Mouse (Mus musculus): ENCODE results near the gene Thra.

DNA sequence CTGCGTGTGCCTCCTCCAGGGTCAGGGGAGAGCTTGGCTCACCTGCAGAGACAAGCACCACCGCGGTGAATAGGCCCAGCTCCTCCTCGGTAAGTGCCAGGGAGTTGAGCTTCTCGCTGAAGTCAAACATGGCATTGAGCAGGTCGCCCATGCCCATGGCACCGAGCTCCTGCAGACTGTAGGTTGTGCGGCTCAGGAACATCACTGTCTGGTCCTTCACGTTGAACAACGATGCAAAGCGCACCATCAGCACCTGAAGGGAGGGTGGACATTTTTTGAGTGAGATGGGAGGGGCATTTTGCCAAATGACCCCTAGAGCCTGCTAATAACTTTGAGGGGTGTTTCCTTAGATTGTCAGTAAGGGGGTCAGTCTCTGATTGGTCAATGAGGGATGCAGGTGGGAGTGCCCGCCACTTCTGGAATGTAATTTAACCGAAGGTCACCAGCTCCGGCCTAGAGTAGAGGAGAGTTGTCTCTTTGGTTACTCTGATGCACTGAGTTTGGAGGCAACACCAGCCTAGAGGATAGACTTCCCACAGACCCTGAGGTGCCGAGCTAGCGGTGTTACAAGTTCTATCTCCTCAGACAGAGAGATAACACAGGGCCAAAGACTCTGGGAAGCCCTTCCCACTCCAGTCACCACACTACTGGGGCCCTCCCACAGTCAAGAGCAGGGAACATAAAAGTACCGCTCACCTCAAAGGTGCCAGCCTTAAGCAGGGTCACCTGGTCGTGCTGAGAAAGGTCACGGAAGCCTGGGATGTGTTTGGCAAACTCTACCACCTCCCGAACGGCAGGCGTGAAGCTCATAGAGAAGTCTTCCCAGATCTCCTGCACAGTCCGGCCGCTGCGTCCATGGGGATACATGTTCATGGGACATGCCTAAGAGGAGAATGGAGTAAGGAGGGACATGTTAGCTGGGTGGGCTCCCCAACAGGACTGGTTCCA is 28.8 kb downstream of the Thra start:
- TF ChIP-seq CTCF (IDR thresholded peaks at IDR 0.05; ENCODE audit: low read depth) (no peak), EP300 (optimal IDR thresholded peaks at IDR 0.05) (no peak)

All from stomach, postnatal 0 days (tissue).